Mouse (Mus musculus) MEL-GATA-1-ER (cell line): ENCODE measurements around the gene Rac1.
"Not testable (repeated sequence)": the region's sequence is repeated elsewhere in the genome, so short reads cannot be mapped to it uniquely, and the experiment has no call there.

Source experiments
- DNase-seq: peaks from one replicate; pipeline ENCODE4 v3.0.0-alpha.2; 2012; ENCODE audit warnings: low read depth; ENCODE audit errors: extremely low read depth

The Rac1 gene

GRCm38 (mm10) chr5:143525454-143526225 is 2.2 kb downstream of the Rac1 start:
- no peak for DNase-seq

- no peak for DNase-seq
Observed at GRCm38 (mm10) chr5:143522882-143523281, 5.0 kb downstream of the Rac1 start.

- no peak for DNase-seq
Observed at GRCm38 (mm10) chr5:143520415-143520814, 7.4 kb downstream of the Rac1 start.

- no peak for DNase-seq
Observed at GRCm38 (mm10) chr5:143518045-143518591, 9.7 kb downstream of the Rac1 start.

GRCm38 (mm10) chr5:143517436-143517835 is 10.4 kb downstream of the Rac1 start:
- no peak for DNase-seq

- no peak for DNase-seq
Observed at GRCm38 (mm10) chr5:143517005-143517404, 10.8 kb downstream of the Rac1 start.

- no peak for DNase-seq
Observed at GRCm38 (mm10) chr5:143514878-143515277, 13.0 kb downstream of the Rac1 start.

- DNase-seq = no peak
Observed at GRCm38 (mm10) chr5:143512305-143512704, 15.5 kb downstream of the Rac1 start.

GRCm38 (mm10) chr5:143511577-143511976 is 16.3 kb downstream of the Rac1 start:
- no peak for DNase-seq

GRCm38 (mm10) chr5:143509737-143510136 is 18.1 kb downstream of the Rac1 start:
- peak; percentile 60 for DNase-seq

GRCm38 (mm10) chr5:143509294-143509693 is 18.5 kb downstream of the Rac1 start:
- peak; percentile 43 for DNase-seq

GRCm38 (mm10) chr5:143505545-143505944 is 22.3 kb downstream of the Rac1 start:
- DNase-seq = no peak

- DNase-seq = no peak
Observed at GRCm38 (mm10) chr5:143505056-143505455, 22.8 kb downstream of the Rac1 start.

GRCm38 (mm10) chr5:143504453-143504852 is 23.4 kb downstream of the Rac1 start:
- no peak for DNase-seq

- DNase-seq = no peak
Observed at GRCm38 (mm10) chr5:143503740-143504139, 24.1 kb downstream of the Rac1 start.

- no peak for DNase-seq
Observed at GRCm38 (mm10) chr5:143502899-143503557, 24.8 kb downstream of the Rac1 start.

- no peak for DNase-seq
Observed at GRCm38 (mm10) chr5:143501649-143502048, 26.2 kb downstream of the Rac1 start.

GRCm38 (mm10) chr5:143501140-143501539 is 26.7 kb downstream of the Rac1 start:
- DNase-seq = no peak

- not testable (repeated sequence) for DNase-seq
Observed at GRCm38 (mm10) chr5:143500711-143501110, 27.1 kb downstream of the Rac1 start.

GRCm38 (mm10) chr5:143499686-143500085 is 28.1 kb downstream of the Rac1 start:
- DNase-seq = no peak

- DNase-seq = peak; percentile 32
Observed at GRCm38 (mm10) chr5:143499197-143499596, 28.6 kb downstream of the Rac1 start.

- no peak for DNase-seq
Observed at GRCm38 (mm10) chr5:143497451-143497850, 30.4 kb downstream of the Rac1 start.
